Mouse (Mus musculus) liver, embryonic 14.5 days (tissue): ENCODE measurements around the gene Oxsr1. TPM values are rescaled to one million over a fixed set of nuclear protein-coding genes. Genes with fewer than 3 reads are reported as not detected.

Experiments
- ATAC-seq: fragments of 200-750 bp; cut with Nextera tagmentation; 2 replicates; pipeline ENCODE4 v1.8.0; 2017; ENCODE audit warnings: moderate number of reproducible peaks, mild to moderate bottlenecking, moderate library complexity; ENCODE audit not compliant: insufficient read depth
- DNase-seq, 3 experiments: peaks; one replicate each; pipeline ENCODE4 v3.0.0-alpha.2; 2012 to 2013; ENCODE audit warnings: low read depth in 3 of 3, low spot score in 3 of 3
- H3K27ac ChIP-seq: fragments of 300-500 bp; sonication (generic); 2 replicates; pipeline ENCODE4 v1.5.1; 2014; ENCODE audit warnings: moderate library complexity, mild to moderate bottlenecking, control low read depth, inconsistent platforms
- H3K27me3 ChIP-seq: fragments of 300-500 bp; sonication (generic); 2 replicates; pipeline ENCODE4 v1.6.1; 2014; ENCODE audit warnings: mild to moderate bottlenecking, low read length, moderate library complexity; ENCODE audit not compliant: control insufficient read depth, insufficient read depth
- H3K36me3 ChIP-seq: fragments of 300-500 bp; sonication (generic); replicated peaks from 2 replicates; pipeline ENCODE4 v1.6.1; 2014; ENCODE audit warnings: low read depth; ENCODE audit not compliant: control insufficient read depth, insufficient read depth
- H3K4me1 ChIP-seq, 2 experiments: fragments of 200-500 bp in 1 of 2; fragments of 300-500 bp in 1 of 2; sonication (generic) in 1 of 2; replicated peaks; 2 replicates each; pipeline ENCODE4 v1.6.1; 2012 to 2014; ENCODE audit warnings: antibody characterized with exemption in 1 of 2, inconsistent platforms in 1 of 2, low read length in 1 of 2; ENCODE audit not compliant: control insufficient read depth in 2 of 2, insufficient read depth in 2 of 2
- H3K4me2 ChIP-seq: fragments of 300-500 bp; sonication (generic); 2 replicates; pipeline ENCODE4 v1.6.1; 2014; ENCODE audit warnings: low read depth, mild to moderate bottlenecking, control low read depth, moderate library complexity
- H3K4me3 ChIP-seq, 2 experiments: fragments of 200-500 bp in 1 of 2; fragments of 300-500 bp in 1 of 2; sonication (generic) in 1 of 2; 2 replicates each; pipeline ENCODE4 v1.5.1; 2012 to 2014; ENCODE audit warnings: low read depth in 2 of 2, low read length in 2 of 2, mild to moderate bottlenecking in 2 of 2, control low read depth in 1 of 2, inconsistent platforms in 1 of 2, moderate library complexity in 1 of 2; ENCODE audit not compliant: insufficient read depth in 1 of 2
- H3K9ac ChIP-seq: fragments of 300-500 bp; sonication (generic); replicated peaks from 2 replicates; pipeline ENCODE4 v1.6.1; 2014; ENCODE audit warnings: mild to moderate bottlenecking, control low read depth, moderate library complexity
- H3K9me3 ChIP-seq: fragments of 300-500 bp; sonication (generic); 2 replicates; pipeline ENCODE4 v1.6.1; 2016; ENCODE audit warnings: low read length, mixed read lengths; ENCODE audit not compliant: control insufficient read depth
- CTCF ChIP-seq: IDR thresholded peaks from 2 replicates; pipeline ENCODE4 v1.5.1; 2016; ENCODE audit warnings: antibody characterized with exemption, low read depth, control low read depth
- EP300 ChIP-seq: IDR thresholded peaks from 2 replicates; pipeline ENCODE4 v1.6.1; 2016; ENCODE audit warnings: antibody characterized with exemption, low read depth
- WGBS: fragments of 180-500 bp; shearing (Covaris S2); extraction: QIAGEN DNeasy Blood & Tissue Kit; methylation state at CpG from one replicate; pipeline ENCODE4 v1.1.7; 2014; ENCODE audit not compliant: insufficient replicate concordance; 5-methylcytosine and 5-hydroxymethylcytosine counted together
- polyA plus RNA-seq, 2 experiments: library from polyadenylated mRNA; depleted of rRNA in 1 of 2; stranded (reverse) in 1 of 2; unstranded in 1 of 2; fragments of >200 nt; fragmentation: Nextera tagmentation in 1 of 2; extraction: Ambion mirVana in 1 of 2; gene quantifications; 2 replicates each; pipeline versions ENCODE4 v1.2.1 to v1.2.3; 2012 to 2014

Oxsr1 gene
- polyA plus RNA-seq, 2 experiments = 4.9 to 11.8 TPM

DNA sequence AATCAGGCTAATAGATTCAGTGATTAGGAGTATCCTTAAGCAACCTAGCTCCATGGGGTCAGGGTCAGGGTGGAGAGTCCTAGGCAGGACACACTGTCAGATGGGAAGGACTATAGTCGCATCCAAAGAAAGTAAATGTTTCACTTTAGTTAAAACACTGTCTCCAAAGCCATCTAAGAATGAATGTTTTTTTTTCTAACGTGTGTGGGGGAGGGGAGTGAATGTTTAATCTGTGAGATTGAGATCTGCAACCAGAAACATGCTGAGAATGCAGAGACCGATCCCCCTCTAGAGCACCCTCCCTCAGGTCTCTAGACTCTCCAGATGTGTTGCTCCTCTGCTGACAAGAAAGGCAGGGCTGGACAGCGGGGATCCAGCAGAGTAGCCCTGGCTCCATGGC, 115.1 kb downstream of the Oxsr1 start:
- no peaks in the 10 kb centered on the region for H3K36me3 ChIP-seq
- ATAC-seq = no peak
- no peaks in the 10 kb centered on the region for H3K9me3 ChIP-seq
- H3K27me3 ChIP-seq = no peaks in the 10 kb centered on the region
- no peak for DNase-seq
- H3K9ac ChIP-seq = no peak overlapping the region
- H3K4me3 ChIP-seq = no peak overlapping the region
- no peaks in the 10 kb centered on the region for H3K4me1 ChIP-seq
- 53% methylated on average over 4 of the region's 4 CpGs for WGBS
- H3K4me2 ChIP-seq = no peak overlapping the region
- H3K27ac ChIP-seq = no peak overlapping the region
- TF ChIP-seq EP300 (no peak), CTCF (no peak)

DNA sequence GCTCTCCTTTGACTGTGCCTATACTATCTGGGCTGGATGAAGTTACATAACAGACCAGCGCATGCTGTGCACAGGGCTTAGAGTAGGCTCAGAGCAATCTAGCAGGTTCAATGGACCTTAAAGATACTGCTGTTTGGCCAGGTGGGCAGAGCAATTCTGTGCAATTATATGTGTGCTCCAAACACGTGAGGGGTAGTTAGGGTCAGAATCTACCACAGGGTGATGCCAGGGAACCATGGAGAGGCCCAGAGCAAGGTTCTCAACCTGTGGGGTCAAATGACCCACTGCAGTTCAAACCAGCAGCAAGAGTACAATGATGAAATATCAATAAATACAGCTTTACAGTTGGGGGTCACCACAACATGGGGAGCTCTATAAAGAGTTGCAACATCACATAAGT, 115.6 kb downstream of the Oxsr1 start:
- H3K27ac ChIP-seq = no peak overlapping the region
- no peaks in the 10 kb centered on the region for H3K36me3 ChIP-seq
- no peaks in the 10 kb centered on the region for H3K9me3 ChIP-seq
- no peaks in the 10 kb centered on the region for H3K27me3 ChIP-seq
- H3K4me3 ChIP-seq = no peak overlapping the region
- DNase-seq (no peak), ATAC-seq (no peak)
- 59% methylated on average over 2 of the region's 2 CpGs for WGBS
- no peak overlapping the region for H3K4me2 ChIP-seq
- no peak overlapping the region for H3K9ac ChIP-seq
- H3K4me1 ChIP-seq = no peaks in the 10 kb centered on the region
- TF ChIP-seq CTCF (no peak), EP300 (no peak)

DNA sequence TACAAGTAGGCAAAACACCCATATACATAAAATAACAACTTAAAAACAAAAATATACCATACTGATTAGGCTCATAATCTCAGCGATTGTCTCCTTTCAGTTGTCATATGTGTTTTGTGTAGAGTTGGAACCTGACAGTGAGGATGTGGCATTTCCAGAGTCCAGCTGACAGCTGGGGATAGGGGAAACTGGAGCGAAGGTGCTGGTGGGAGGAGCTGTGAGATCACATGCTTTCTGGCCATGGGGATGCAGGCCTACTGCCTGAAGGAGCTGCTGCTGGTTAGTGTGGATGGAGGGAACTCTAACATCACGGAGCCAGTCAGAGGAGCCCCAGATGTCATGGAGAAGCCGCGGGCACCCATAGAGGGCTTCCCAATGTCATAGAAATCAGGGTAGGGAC, 116.5 kb downstream of the Oxsr1 start:
- no peak for DNase-seq
- H3K27me3 ChIP-seq = no peaks in the 10 kb centered on the region
- WGBS = 77% methylated on average over 5 of the region's 5 CpGs

DNA sequence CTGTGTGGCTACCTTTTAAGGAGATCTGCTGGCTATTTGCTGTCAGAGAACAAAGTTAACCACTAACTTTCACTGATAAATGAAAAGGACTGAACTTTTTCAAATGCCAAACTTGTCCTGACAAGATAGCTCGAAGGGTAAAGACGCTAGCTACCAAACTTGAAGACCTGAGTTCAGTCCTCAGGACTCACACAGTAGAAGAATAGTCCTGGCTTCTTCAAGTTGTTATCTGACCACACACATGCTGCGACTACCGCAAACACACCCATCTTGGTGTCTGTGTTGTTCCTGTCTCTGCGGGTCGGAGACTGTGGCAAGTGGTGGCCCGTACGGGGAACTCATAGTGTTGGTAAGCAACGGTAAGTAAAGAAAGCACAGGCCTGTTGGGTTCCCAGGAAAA, 118.6 kb downstream of the Oxsr1 start:
- 69% methylated on average over 9 of the region's 9 CpGs for WGBS
- no peak overlapping the region for H3K27ac ChIP-seq
- no peak for TF ChIP-seq EP300
- no peak for TF ChIP-seq CTCF
- no peaks in the 10 kb centered on the region for H3K9me3 ChIP-seq
- ATAC-seq (no peak), DNase-seq (no peak)
- H3K4me1 ChIP-seq = no peaks in the 10 kb centered on the region
- H3K27me3 ChIP-seq = no peaks in the 10 kb centered on the region
- no peak overlapping the region for H3K9ac ChIP-seq
- no peak overlapping the region for H3K4me2 ChIP-seq
- no peaks in the 10 kb centered on the region for H3K36me3 ChIP-seq
- H3K4me3 ChIP-seq = no peak overlapping the region

More for the DNA sequence above, 116.5 kb downstream of the Oxsr1 start:
- TF ChIP-seq EP300 (no peak), CTCF (no peak)
- ATAC-seq = no peak
- Histone ChIP-seq H3K9me3 (no peaks in the 10 kb centered on the region), H3K4me2 (no peak overlapping the region), H3K4me3 (no peak overlapping the region), H3K9ac (no peak overlapping the region), H3K36me3 (no peaks in the 10 kb centered on the region), H3K27ac (no peak overlapping the region), H3K4me1 (no peaks in the 10 kb centered on the region)

DNA sequence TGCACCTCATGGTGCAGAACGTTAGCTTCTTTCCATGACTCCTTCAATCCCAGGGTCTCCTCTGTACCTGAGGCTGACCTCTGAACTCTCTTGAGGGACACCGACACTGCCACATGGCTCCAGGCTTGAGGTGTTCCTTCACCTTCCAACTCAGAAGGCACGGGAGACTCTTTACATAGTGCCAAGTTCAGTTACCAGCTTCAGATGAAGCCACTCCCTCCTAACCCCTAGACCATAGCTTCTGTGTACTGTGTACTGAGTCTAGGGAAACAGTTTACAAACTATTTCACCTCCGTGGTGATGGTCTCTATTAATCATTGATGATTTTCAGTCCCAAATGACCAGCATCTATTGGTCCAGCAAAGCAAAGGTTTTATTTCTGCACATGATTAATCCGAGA, 120.6 kb downstream of the Oxsr1 start:
- H3K27ac ChIP-seq = no peak overlapping the region
- TF ChIP-seq CTCF = no peak
- TF ChIP-seq EP300 = no peak
- H3K4me2 ChIP-seq = no peak overlapping the region
- DNase-seq (no peak), ATAC-seq (no peak)
- H3K27me3 ChIP-seq = no peaks in the 10 kb centered on the region
- no peaks in the 10 kb centered on the region for H3K9me3 ChIP-seq
- H3K4me3 ChIP-seq = no peak overlapping the region
- WGBS = 65% methylated on average over 5 of the region's 5 CpGs
- H3K9ac ChIP-seq = no peak overlapping the region
- no peaks in the 10 kb centered on the region for H3K4me1 ChIP-seq
- no peaks in the 10 kb centered on the region for H3K36me3 ChIP-seq
